Mouse (Mus musculus) hindbrain, postnatal 0 days (tissue): ENCODE measurements around the gene Foxp1. TPM values are rescaled to one million over a fixed set of nuclear protein-coding genes. Genes with fewer than 3 reads are reported as not detected.

Experiments
- ATAC-seq: fragments of 200-750 bp; cut with Nextera tagmentation; 2 replicates; pipeline ENCODE4 v1.8.0; 2017; ENCODE audit warnings: mild to moderate bottlenecking, moderate TSS enrichment, moderate library complexity
- DNase-seq: peaks from one replicate; pipeline ENCODE4 v3.0.0-alpha.2; 2015; ENCODE audit warnings: low spot score
- H3K27ac ChIP-seq: fragments of 300-500 bp; sonication (generic); 2 replicates; pipeline ENCODE4 v1.5.1; 2014; ENCODE audit warnings: mild to moderate bottlenecking
- H3K27me3 ChIP-seq: fragments of 300-500 bp; sonication (generic); 2 replicates; pipeline ENCODE4 v1.6.1; 2014; ENCODE audit warnings: low read length, mixed read lengths; ENCODE audit not compliant: insufficient read depth
- H3K36me3 ChIP-seq: fragments of 300-500 bp; sonication (generic); 2 replicates; pipeline ENCODE4 v1.6.1; 2014; ENCODE audit warnings: low read length, mixed read lengths; ENCODE audit not compliant: insufficient read depth
- H3K4me1 ChIP-seq: fragments of 300-500 bp; sonication (generic); 2 replicates; pipeline ENCODE4 v1.6.1; 2014; ENCODE audit warnings: antibody characterized with exemption, low read length, mixed read lengths; ENCODE audit not compliant: insufficient read depth
- H3K4me2 ChIP-seq: fragments of 300-500 bp; sonication (generic); 2 replicates; pipeline ENCODE4 v1.6.1; 2014; ENCODE audit warnings: low read depth, mild to moderate bottlenecking, low read length, moderate library complexity, mixed read lengths
- H3K4me3 ChIP-seq: fragments of 300-500 bp; sonication (generic); 2 replicates; pipeline ENCODE4 v1.5.1; 2014; ENCODE audit warnings: low read length
- H3K9ac ChIP-seq: fragments of 300-500 bp; sonication (generic); replicated peaks from 2 replicates; pipeline ENCODE4 v1.6.1; 2014; ENCODE audit warnings: mild to moderate bottlenecking, low read length, moderate library complexity, mixed read lengths
- H3K9me3 ChIP-seq: fragments of 300-500 bp; sonication (generic); 2 replicates; pipeline ENCODE4 v1.6.1; 2016; ENCODE audit warnings: low read length, mixed read lengths
- CTCF ChIP-seq: IDR thresholded peaks from 2 replicates; pipeline ENCODE4 v1.5.1; 2016; ENCODE audit warnings: antibody characterized with exemption, control low read depth, low read depth
- WGBS: fragments of 180-500 bp; shearing (Covaris S2); extraction: QIAGEN DNeasy Blood & Tissue Kit; methylation state at CpG from one replicate; pipeline ENCODE4 v1.1.7; 2014; 5-methylcytosine and 5-hydroxymethylcytosine counted together
- polyA plus RNA-seq: library from polyadenylated mRNA; unstranded; fragments of >200 nt; fragmentation: Nextera tagmentation; extraction: Ambion mirVana; gene quantifications from 2 replicates; pipeline ENCODE4 v1.2.1, GENCODE M21; 2015
- total RNA-seq: library from RNA; depleted of rRNA; stranded (reverse); fragments of >200 nt; gene quantifications from 2 replicates; pipeline ENCODE4 v1.2.3, GENCODE M21; 2014

Gene Foxp1
- total and polyA plus RNA-seq, 2 experiments from 2014 or later, result 53.6 to 54.8 TPM

DNA sequence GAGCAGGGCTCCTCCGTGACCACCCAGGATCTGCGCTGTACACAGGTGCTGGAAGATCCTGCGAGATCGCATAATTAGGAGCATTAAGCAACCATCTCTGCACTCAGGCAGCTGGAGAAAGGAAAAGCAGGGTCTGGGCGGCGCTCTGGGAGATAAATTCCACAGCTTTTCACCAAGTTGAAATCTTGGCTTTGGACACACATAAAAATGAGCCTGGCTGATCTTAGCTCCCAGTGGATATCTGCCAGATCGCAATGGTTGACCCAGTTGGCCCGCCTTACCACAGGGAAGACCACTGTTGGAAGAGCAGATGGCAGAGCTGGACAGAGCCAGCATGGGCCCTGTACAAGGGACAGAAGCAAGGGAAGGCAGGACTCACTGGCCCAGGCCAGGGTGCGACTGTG lies 13.3 kb downstream of the Foxp1 start:
- H3K9ac ChIP-seq, result no peak overlapping the region
- DNase-seq, result peak; percentile 80
- no peaks in the 10 kb centered on the region for H3K36me3 ChIP-seq
- peak overlapping the region; percentile 16; the same call in 1 of the 2 replicates for H3K27ac ChIP-seq
- peak; percentile 84 for ATAC-seq
- H3K4me2 ChIP-seq, result peak overlapping the region; percentile 21; the same call in 1 of the 2 replicates
- TF ChIP-seq CTCF, result no peak
- no peak overlapping the region for H3K4me3 ChIP-seq
- H3K27me3 ChIP-seq, result no peaks in the 10 kb centered on the region
- no peaks in the 10 kb centered on the region for H3K9me3 ChIP-seq
- H3K4me1 ChIP-seq, result 0 out of 2 replicates have a peak, but pooled peaks cover 8% of the 10 kb centered on the region
- WGBS, result 52% methylated on average over 9 of the region's 9 CpGs

DNA sequence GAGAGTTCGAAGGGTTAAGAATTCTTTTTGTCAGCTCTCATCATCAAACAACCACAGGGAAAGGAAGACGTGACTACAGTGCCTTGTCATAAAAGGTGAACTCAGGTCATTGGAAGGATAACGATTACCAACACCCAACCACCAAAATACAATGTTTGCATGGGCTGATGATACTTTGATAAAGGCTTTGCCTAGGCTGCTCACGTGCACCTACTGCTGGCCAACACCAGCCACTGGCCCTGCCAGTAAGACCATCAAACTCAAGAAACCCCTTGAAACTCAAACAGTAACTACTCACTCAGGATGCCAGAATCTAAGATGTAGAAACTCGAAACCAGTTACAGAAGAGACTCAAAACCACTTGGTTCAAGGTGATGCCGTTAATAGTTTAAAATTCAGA lies 15.7 kb downstream of the Foxp1 start:
- no peak for DNase-seq
- Histone ChIP-seq H3K4me1 (0 out of 2 replicates have a peak, but pooled peaks cover 8% of the 10 kb centered on the region), H3K27ac (no peak overlapping the region), H3K9me3 (no peaks in the 10 kb centered on the region), H3K27me3 (no peaks in the 10 kb centered on the region), H3K36me3 (no peaks in the 10 kb centered on the region), H3K9ac (no peak overlapping the region), H3K4me2 (no peak overlapping the region), H3K4me3 (no peak overlapping the region)
- TF ChIP-seq CTCF, result no peak
- 87% methylated on average over 6 of the region's 6 CpGs for WGBS
- no peak for ATAC-seq

- H3K27ac ChIP-seq, result no peak overlapping the region
- H3K27me3 ChIP-seq, result no peaks in the 10 kb centered on the region
- 100% methylated on average over 1 of the region's 1 CpGs for WGBS
- H3K36me3 ChIP-seq, result no peaks in the 10 kb centered on the region
- H3K4me1 ChIP-seq, result no peaks in the 10 kb centered on the region
- H3K4me2 ChIP-seq, result no peak overlapping the region
- ATAC-seq (no peak), DNase-seq (no peak)
- no peaks in the 10 kb centered on the region for H3K9me3 ChIP-seq
- no peak overlapping the region for H3K9ac ChIP-seq
- TF ChIP-seq CTCF, result no peak
- no peak overlapping the region for H3K4me3 ChIP-seq
Measured at GRCm38 (mm10) chr6:99503741-99504140, 18.8 kb downstream of the Foxp1 start.

DNA sequence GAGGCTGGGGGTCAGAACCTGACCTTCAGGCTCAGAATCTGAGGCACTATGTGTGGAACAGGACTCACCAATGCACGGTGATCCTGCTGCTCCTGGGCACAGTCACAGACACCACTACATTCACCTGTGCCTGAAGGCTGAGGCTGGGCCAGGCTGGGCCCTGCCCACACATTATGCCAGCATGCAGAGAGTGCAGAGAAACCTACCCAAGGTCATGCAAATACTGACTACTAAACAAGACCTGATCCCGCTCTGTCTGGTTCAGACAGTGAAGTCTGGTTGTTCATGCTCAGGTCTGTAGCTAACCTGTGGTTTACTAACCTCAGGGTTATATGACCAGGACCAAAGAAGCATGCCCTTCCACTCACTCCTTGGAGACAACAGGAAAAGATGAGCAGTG lies 19.8 kb downstream of the Foxp1 start:
- no peaks in the 10 kb centered on the region for H3K4me1 ChIP-seq
- H3K4me2 ChIP-seq, result no peak overlapping the region
- H3K36me3 ChIP-seq, result no peaks in the 10 kb centered on the region
- H3K4me3 ChIP-seq, result no peak overlapping the region
- H3K27me3 ChIP-seq, result no peaks in the 10 kb centered on the region
- DNase-seq (no peak), ATAC-seq (no peak)
- H3K27ac ChIP-seq, result no peak overlapping the region
- no peak overlapping the region for H3K9ac ChIP-seq
- WGBS, result 95% methylated on average over 2 of the region's 2 CpGs
- H3K9me3 ChIP-seq, result no peaks in the 10 kb centered on the region
- TF ChIP-seq CTCF, result no peak

- Histone ChIP-seq H3K27me3 (no peaks in the 10 kb centered on the region), H3K9me3 (no peaks in the 10 kb centered on the region), H3K4me2 (no peak overlapping the region), H3K36me3 (no peaks in the 10 kb centered on the region), H3K27ac (no peak overlapping the region), H3K9ac (no peak overlapping the region), H3K4me3 (no peak overlapping the region), H3K4me1 (no peaks in the 10 kb centered on the region)
- no peak for TF ChIP-seq CTCF
- no peak for ATAC-seq
- WGBS, result 87% methylated on average over 6 of the region's 6 CpGs
- no peak for DNase-seq
Measured at GRCm38 (mm10) chr6:99502314-99502713, 20.2 kb downstream of the Foxp1 start.

- H3K27me3 ChIP-seq, result no peaks in the 10 kb centered on the region
- no peak for ATAC-seq
- TF ChIP-seq CTCF, result no peak
- no peaks in the 10 kb centered on the region for H3K4me1 ChIP-seq
- no peak for DNase-seq
- no peak overlapping the region for H3K4me2 ChIP-seq
- no peaks in the 10 kb centered on the region for H3K9me3 ChIP-seq
- no peak overlapping the region for H3K9ac ChIP-seq
- 94% methylated on average over 3 of the region's 3 CpGs for WGBS
- no peak overlapping the region for H3K27ac ChIP-seq
- H3K36me3 ChIP-seq, result no peaks in the 10 kb centered on the region
- no peak overlapping the region for H3K4me3 ChIP-seq
Measured at GRCm38 (mm10) chr6:99500570-99501270, 21.8 kb downstream of the Foxp1 start.

GRCm38 (mm10) chr6:99498082-99498481 lies 24.4 kb downstream of the Foxp1 start:
- Histone ChIP-seq H3K27ac (no peak overlapping the region), H3K9ac (no peak overlapping the region), H3K36me3 (no peaks in the 10 kb centered on the region), H3K4me3 (no peak overlapping the region), H3K9me3 (no peaks in the 10 kb centered on the region), H3K4me2 (no peak overlapping the region), H3K4me1 (no peaks in the 10 kb centered on the region), H3K27me3 (no peaks in the 10 kb centered on the region)
- no peak for TF ChIP-seq CTCF
- WGBS, result 90% methylated on average over 7 of the region's 7 CpGs
- ATAC-seq (no peak), DNase-seq (no peak)
